Mouse (Mus musculus): Measurements from ENCODE around the gene Phf21b. TPM values are rescaled to one million over a fixed set of nuclear protein-coding genes. Genes with fewer than 3 reads are reported as not detected.

Gene Phf21b
- polyA plus RNA-seq, 1 experiment from 2014 or later: 2.1 TPM

DNA sequence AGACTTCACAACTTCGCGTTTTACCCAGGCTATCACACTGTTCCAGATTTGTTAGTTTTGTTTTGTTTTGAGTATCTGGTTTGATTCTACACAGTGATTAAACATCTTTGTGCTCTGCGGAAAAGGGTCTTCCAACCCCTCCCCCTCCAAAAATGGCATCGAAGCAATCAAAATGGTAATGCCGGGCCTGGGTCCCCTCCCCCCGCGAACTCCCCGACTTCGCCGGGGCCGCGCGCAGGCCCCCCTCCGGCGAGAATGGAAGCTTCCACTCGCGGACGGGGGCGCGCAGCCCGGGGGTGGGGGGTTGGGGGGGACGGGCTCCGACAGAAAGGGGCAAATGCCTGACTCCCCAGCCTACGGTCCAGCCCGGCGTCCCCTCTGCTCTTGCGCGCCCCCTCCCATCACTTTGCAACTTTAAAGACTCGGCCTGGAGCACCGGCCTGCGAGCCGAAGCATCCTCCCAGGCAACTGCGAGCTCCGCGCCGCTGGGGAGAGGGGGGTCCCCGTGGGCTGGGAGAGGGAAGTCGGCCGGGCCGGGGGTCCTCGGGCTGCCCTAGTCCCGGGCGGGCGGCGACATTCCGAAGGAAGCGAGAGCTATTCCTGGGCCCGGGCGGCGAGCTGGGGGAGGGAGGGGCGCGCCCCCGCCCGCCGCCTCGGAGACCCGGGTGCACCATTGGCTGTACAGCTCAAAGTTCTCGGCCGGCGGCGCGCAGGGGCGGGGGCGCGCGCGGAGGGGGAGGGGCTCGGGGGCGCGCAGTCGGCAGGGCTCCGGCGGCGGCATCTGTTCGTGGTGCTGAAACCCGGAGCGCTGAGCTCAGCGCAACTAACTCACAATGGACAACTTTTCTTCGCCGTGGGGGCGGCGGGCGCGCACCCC, 2.4 kb downstream of the Phf21b start:
- DNase-seq (ENCODE audit: low spot score) (peak; percentile 93), ATAC-seq (replicated peaks; ENCODE audit: low FRiP score, low TSS enrichment, low read depth) (peak; percentile 60)
- peak overlapping the region; percentile 55 for H3K9ac ChIP-seq (ENCODE audit: low read length)
- H3K4me2 ChIP-seq (ENCODE audit: low read length): peak overlapping the region; percentile 98
- H3K27me3 ChIP-seq (replicated peaks; ENCODE audit: control insufficient read depth, insufficient read depth, low read length): peaks cover 8% of the 10 kb centered on the region; the same call in 1 of the 2 replicates
- no peaks in the 10 kb centered on the region for H3K9me3 ChIP-seq (ENCODE audit: control insufficient read depth, low read length)
- H3K27ac ChIP-seq (ENCODE audit: low read depth): peak overlapping the region; percentile 77
- peak overlapping the region; percentile 68 for H3K4me3 ChIP-seq (ENCODE audit: low read depth, low read length)
- WGBS: under 1% methylated on average over 77 of the region's 84 CpGs
- H3K36me3 ChIP-seq (ENCODE audit: control insufficient read depth, insufficient read depth, low read length): no peaks in the 10 kb centered on the region
- H3K4me1 ChIP-seq (replicated peaks; ENCODE audit: control insufficient read depth, insufficient read depth, low read length): peaks cover 35% of the 10 kb centered on the region

DNA sequence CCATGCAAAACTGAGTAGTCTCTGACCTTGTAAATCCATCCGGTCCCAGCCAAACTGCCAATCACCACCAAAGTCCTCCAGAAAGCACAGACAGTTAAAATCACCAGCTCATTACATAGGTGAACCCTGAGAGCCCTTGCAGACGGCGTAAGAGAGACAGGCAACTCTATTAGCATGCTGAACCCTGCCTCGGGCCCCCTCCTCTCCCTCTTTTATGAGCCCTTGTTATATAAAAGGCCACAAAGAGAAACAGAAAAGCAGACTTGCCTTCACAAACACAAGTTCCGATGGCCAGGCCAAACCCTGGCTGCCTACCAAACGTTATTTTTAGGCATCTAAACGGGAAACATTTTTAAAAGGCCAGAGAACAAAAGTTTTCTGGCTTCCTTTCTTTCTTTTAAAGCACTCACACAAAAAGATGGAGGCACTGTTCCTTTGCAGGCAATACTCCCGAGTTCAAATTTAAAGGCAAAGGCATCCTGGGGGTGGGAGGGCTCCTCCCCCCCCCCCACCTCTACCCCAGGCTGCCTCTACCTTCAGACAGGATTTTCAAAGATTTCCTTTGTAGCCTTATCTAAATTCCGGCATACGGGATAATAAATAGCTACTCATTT, 3.3 kb downstream of the Phf21b start:
- peak; percentile 57 for DNase-seq (ENCODE audit: low spot score)

DNA sequence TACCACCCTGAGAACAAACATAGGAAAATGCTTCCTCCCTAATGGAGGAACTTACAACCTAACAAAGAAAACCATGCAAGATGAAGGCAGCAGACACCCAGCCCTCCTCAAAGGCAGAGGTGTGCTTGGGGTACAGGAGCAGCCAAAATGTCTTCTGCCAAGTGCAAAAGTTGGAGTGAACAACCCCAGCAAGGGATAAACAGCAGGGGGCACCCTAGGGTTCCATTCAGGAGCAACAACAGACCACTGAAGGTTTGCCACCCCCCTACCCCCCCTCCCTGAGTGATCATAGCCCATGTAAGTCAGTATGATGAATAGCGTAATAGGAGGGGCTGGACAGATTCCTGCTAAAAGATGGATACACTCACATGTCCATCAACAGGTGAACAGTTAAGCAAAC, 5.5 kb downstream of the Phf21b start:
- ATAC-seq (replicated peaks; ENCODE audit: low FRiP score, low TSS enrichment, low read depth) (no peak), DNase-seq (ENCODE audit: low spot score) (no peak)
- Histone ChIP-seq H3K9me3 (ENCODE audit: control insufficient read depth, low read length) (no peaks in the 10 kb centered on the region), H3K36me3 (ENCODE audit: control insufficient read depth, insufficient read depth, low read length) (no peaks in the 10 kb centered on the region), H3K4me1 (replicated peaks; ENCODE audit: control insufficient read depth, insufficient read depth, low read length) (peaks cover 24% of the 10 kb centered on the region), H3K27me3 (replicated peaks; ENCODE audit: control insufficient read depth, insufficient read depth, low read length) (peaks cover 7% of the 10 kb centered on the region; the same call in 1 of the 2 replicates), H3K9ac (ENCODE audit: low read length) (no peak overlapping the region), H3K4me2 (ENCODE audit: low read length) (no peak overlapping the region), H3K4me3 (ENCODE audit: low read depth, low read length) (no peak overlapping the region), H3K27ac (ENCODE audit: low read depth) (no peak overlapping the region)
- 95% methylated on average over 1 of the region's 1 CpGs for WGBS

More for the DNA sequence above, 3.3 kb downstream of the Phf21b start:
- WGBS: 10% methylated on average over 10 of the region's 10 CpGs
- no peak for ATAC-seq (replicated peaks; ENCODE audit: low FRiP score, low TSS enrichment, low read depth)
- peak overlapping the region; percentile 68 for H3K4me3 ChIP-seq (ENCODE audit: low read depth, low read length)
- no peaks in the 10 kb centered on the region for H3K9me3 ChIP-seq (ENCODE audit: control insufficient read depth, low read length)
- peak overlapping the region; percentile 98 for H3K4me2 ChIP-seq (ENCODE audit: low read length)
- H3K27me3 ChIP-seq (replicated peaks; ENCODE audit: control insufficient read depth, insufficient read depth, low read length): peaks cover 8% of the 10 kb centered on the region; the same call in 1 of the 2 replicates
- H3K9ac ChIP-seq (ENCODE audit: low read length): no peak overlapping the region; the same call in 1 of the 2 replicates
- peaks cover 35% of the 10 kb centered on the region for H3K4me1 ChIP-seq (replicated peaks; ENCODE audit: control insufficient read depth, insufficient read depth, low read length)
- no peaks in the 10 kb centered on the region for H3K36me3 ChIP-seq (ENCODE audit: control insufficient read depth, insufficient read depth, low read length)
- H3K27ac ChIP-seq (ENCODE audit: low read depth): peak overlapping the region; percentile 77

DNA sequence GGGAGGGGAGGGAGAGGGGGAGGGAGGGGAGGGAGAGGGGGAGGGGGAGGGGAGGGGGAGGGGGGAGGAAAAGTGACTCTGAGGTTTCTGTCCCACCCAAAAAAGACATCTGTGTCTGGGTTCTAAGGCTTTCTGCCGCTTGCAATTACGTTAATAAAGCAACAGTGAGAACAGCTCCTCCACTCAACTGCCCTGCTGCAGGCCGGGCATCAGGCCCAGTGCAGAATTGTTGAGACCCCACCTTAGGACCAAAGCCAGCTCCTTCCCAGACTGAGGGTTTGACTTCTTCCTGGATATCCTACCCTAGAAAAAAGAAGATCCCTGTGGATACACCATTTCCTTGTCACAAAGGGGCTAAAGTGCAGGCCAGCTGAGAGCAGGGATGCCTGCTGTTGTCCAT, 9.6 kb downstream of the Phf21b start:
- Histone ChIP-seq H3K9me3 (ENCODE audit: control insufficient read depth, low read length) (no peaks in the 10 kb centered on the region), H3K27ac (ENCODE audit: low read depth) (no peak overlapping the region), H3K27me3 (replicated peaks; ENCODE audit: control insufficient read depth, insufficient read depth, low read length) (no peaks in the 10 kb centered on the region), H3K4me2 (ENCODE audit: low read length) (no peak overlapping the region), H3K9ac (ENCODE audit: low read length) (no peak overlapping the region), H3K4me3 (ENCODE audit: low read depth, low read length) (no peak overlapping the region), H3K36me3 (ENCODE audit: control insufficient read depth, insufficient read depth, low read length) (no peaks in the 10 kb centered on the region), H3K4me1 (replicated peaks; ENCODE audit: control insufficient read depth, insufficient read depth, low read length) (peaks cover 31% of the 10 kb centered on the region)
- no peak for ATAC-seq (replicated peaks; ENCODE audit: low FRiP score, low TSS enrichment, low read depth)
- 60% methylated on average over 3 of the region's 3 CpGs for WGBS
- DNase-seq (ENCODE audit: low spot score): no peak

DNA sequence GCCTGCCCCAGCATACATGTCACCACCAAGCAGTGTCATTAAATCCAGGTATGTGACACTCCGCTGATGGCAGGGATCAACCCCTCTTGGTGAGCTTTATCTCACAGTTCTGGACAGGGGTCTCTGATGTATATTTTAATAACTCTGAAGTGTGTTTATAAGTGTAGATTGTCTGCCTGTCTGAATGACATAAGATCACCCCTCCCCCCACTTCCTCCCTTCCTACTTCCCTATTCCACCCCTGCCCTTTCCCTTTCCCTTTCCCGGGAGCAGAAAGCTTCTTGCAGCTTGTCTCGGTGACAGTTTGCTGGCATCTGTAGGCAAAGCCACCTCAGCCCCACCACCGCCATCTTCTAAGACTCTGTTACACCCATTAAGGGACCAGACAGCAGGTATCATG, 11.0 kb downstream of the Phf21b start:
- DNase-seq (ENCODE audit: low spot score) (no peak), ATAC-seq (replicated peaks; ENCODE audit: low FRiP score, low TSS enrichment, low read depth) (no peak)
- Histone ChIP-seq H3K27me3 (replicated peaks; ENCODE audit: control insufficient read depth, insufficient read depth, low read length) (no peaks in the 10 kb centered on the region), H3K27ac (ENCODE audit: low read depth) (no peak overlapping the region), H3K36me3 (ENCODE audit: control insufficient read depth, insufficient read depth, low read length) (no peaks in the 10 kb centered on the region), H3K9me3 (ENCODE audit: control insufficient read depth, low read length) (no peaks in the 10 kb centered on the region), H3K4me1 (replicated peaks; ENCODE audit: control insufficient read depth, insufficient read depth, low read length) (peaks cover 31% of the 10 kb centered on the region), H3K4me3 (ENCODE audit: low read depth, low read length) (no peak overlapping the region), H3K4me2 (ENCODE audit: low read length) (no peak overlapping the region), H3K9ac (ENCODE audit: low read length) (no peak overlapping the region)
- 70% methylated on average over 4 of the region's 4 CpGs for WGBS

DNA sequence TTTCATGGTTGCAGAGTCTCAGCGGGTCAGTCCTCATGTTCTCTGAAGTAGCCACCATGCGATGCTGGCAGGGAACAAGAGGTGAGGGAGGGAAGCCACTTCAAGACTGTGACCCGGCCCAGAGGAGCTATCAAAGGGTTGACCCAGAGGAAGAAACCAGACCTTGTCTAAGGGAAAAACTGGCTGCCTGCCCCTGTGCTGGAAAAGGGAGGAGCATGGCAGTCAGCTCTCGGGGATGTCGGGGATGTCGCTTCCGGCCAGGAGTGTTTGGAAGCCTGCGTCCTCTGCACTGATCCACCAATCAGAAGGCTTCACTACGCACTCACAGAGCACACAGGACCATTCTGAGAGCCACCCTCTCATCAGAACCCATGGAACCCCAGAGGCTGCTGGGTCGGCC, 12.8 kb downstream of the Phf21b start:
- DNase-seq (ENCODE audit: low spot score) (no peak), ATAC-seq (replicated peaks; ENCODE audit: low FRiP score, low TSS enrichment, low read depth) (no peak)
- Histone ChIP-seq H3K27ac (ENCODE audit: low read depth) (peak overlapping the region; percentile 30; the same call in 1 of the 2 replicates), H3K4me3 (ENCODE audit: low read depth, low read length) (no peak overlapping the region), H3K9ac (ENCODE audit: low read length) (no peak overlapping the region), H3K27me3 (replicated peaks; ENCODE audit: control insufficient read depth, insufficient read depth, low read length) (no peaks in the 10 kb centered on the region), H3K36me3 (ENCODE audit: control insufficient read depth, insufficient read depth, low read length) (no peaks in the 10 kb centered on the region), H3K4me2 (ENCODE audit: low read length) (no peak overlapping the region), H3K9me3 (ENCODE audit: control insufficient read depth, low read length) (no peaks in the 10 kb centered on the region), H3K4me1 (replicated peaks; ENCODE audit: control insufficient read depth, insufficient read depth, low read length) (peaks cover 30% of the 10 kb centered on the region)
- 37% methylated on average over 10 of the region's 10 CpGs for WGBS

DNA sequence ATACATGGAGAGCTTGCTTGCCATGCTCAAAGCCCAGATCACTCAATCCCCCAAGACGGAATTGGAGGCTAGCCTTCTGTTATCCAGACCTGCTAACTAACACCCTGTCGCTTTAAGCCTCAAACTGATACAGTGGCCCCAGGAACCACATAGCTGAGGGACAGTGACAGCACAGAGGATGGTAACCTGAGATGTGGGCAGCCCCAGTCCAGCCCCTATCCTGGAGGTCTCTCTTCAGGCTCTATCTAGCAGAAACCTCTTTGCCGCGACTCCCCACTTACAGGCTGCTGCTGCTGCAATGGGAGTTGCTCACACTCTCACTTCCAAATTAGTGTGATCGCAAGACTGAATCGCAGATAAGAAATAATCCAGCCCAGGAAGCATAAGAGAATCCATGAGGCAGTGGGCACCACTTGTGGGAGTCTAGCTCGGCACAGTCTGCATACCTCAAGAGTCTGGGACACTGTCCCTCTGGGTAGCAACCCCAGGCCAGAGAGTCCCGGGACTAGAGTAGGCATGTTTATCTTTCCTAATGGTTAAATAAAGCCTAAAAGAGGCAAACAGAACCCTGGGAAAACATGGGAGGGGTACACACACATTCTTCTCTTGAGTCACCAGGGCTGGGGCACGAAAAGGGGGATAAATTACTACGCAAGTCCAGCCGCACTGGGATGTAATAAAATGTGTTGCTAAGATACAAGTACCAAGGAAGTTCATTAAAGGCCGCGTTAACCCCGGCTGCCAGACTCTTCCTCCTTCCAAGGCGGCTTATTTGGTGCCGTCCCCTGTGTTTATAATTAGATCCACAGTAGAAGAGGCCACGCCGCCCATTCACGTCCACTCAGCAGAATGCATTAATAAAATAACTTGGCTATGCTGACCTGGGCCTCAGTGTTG, 13.7 kb downstream of the Phf21b start:
- H3K4me1 ChIP-seq (replicated peaks; ENCODE audit: control insufficient read depth, insufficient read depth, low read length): peaks cover 30% of the 10 kb centered on the region
- peak overlapping the region; percentile 29 for H3K4me2 ChIP-seq (ENCODE audit: low read length)
- 13% methylated on average over 19 of the region's 19 CpGs for WGBS
- no peaks in the 10 kb centered on the region for H3K27me3 ChIP-seq (replicated peaks; ENCODE audit: control insufficient read depth, insufficient read depth, low read length)
- peak overlapping the region; percentile 54; the same call in 1 of the 2 replicates for H3K27ac ChIP-seq (ENCODE audit: low read depth)
- H3K36me3 ChIP-seq (ENCODE audit: control insufficient read depth, insufficient read depth, low read length): no peaks in the 10 kb centered on the region
- H3K9me3 ChIP-seq (ENCODE audit: control insufficient read depth, low read length): no peaks in the 10 kb centered on the region
- DNase-seq (ENCODE audit: low spot score) (peak; percentile 69), ATAC-seq (replicated peaks; ENCODE audit: low FRiP score, low TSS enrichment, low read depth) (peak; percentile 59; the same call in 1 of the 2 replicates)
- no peak overlapping the region for H3K9ac ChIP-seq (ENCODE audit: low read length)
- H3K4me3 ChIP-seq (ENCODE audit: low read depth, low read length): no peak overlapping the region

DNA sequence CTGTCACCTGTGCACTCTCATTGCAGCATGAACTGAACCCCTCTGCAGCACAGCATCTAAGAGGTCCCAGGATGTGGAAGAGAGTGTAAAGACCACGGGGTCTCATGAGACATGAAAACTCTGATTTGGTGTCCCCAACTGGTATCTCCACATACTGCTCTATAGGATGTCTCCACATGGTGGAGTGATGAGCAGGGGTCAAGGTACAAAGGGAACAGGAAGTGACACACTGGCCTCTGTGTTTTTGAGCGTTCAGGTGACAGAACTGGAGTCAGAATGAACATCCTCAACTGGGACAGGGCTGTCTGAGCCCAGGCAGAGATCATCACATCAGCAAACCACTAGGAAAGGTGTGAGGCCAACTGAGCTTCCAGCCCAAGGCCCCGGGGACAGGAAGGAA, 15.3 kb downstream of the Phf21b start:
- Histone ChIP-seq H3K9me3 (ENCODE audit: control insufficient read depth, low read length) (no peaks in the 10 kb centered on the region), H3K9ac (ENCODE audit: low read length) (no peak overlapping the region), H3K4me3 (ENCODE audit: low read depth, low read length) (no peak overlapping the region), H3K27me3 (replicated peaks; ENCODE audit: control insufficient read depth, insufficient read depth, low read length) (no peaks in the 10 kb centered on the region), H3K4me1 (replicated peaks; ENCODE audit: control insufficient read depth, insufficient read depth, low read length) (peaks cover 30% of the 10 kb centered on the region), H3K27ac (ENCODE audit: low read depth) (no peak overlapping the region), H3K36me3 (ENCODE audit: control insufficient read depth, insufficient read depth, low read length) (no peaks in the 10 kb centered on the region), H3K4me2 (ENCODE audit: low read length) (no peak overlapping the region)
- WGBS: 73% methylated on average over 3 of the region's 3 CpGs
- DNase-seq (ENCODE audit: low spot score) (no peak), ATAC-seq (replicated peaks; ENCODE audit: low FRiP score, low TSS enrichment, low read depth) (no peak)
